Mouse (Mus musculus): ENCODE data around the gene Msx2.

- TF ChIP-seq CTCF (IDR thresholded peaks at IDR 0.05) (no peak), EP300 (IDR thresholded peaks at IDR 0.05) (no peak)
Observed at GRCm38 (mm10) chr13:53421189-53421588, 51.7 kb downstream of the Msx2 start.

Data from lung, postnatal 0 days (tissue).